Mouse (Mus musculus) liver, adult 2 months (tissue): ENCODE data around the gene Cyp4f15. TPM values are rescaled to one million over a fixed set of nuclear protein-coding genes. Genes with fewer than 3 reads are reported as not detected.
"Not testable (repeated sequence)": the region's sequence is repeated elsewhere in the genome, so short reads cannot be mapped to it uniquely, and the experiment has no call there.

Source experiments
- DNase-seq: peaks from one replicate; pipeline ENCODE4 v3.0.0-alpha.2; 2011; ENCODE audit warnings: low read depth, low spot score; ENCODE audit errors: extremely low read depth
- H3K27ac ChIP-seq: fragments of 200-500 bp; replicated peaks from 2 replicates; pipeline ENCODE4 v1.5.1; 2012; ENCODE audit warnings: low read depth, mild to moderate bottlenecking, control low read depth, inconsistent platforms, low read length; ENCODE audit not compliant: insufficient read depth
- H3K27me3 ChIP-seq: fragments of 200-500 bp; 2 replicates; pipeline ENCODE4 v1.6.1; 2012; ENCODE audit warnings: mild to moderate bottlenecking, moderate library complexity, low read length, inconsistent platforms; ENCODE audit not compliant: control insufficient read depth, insufficient read depth
- H3K36me3 ChIP-seq: fragments of 200-500 bp; 2 replicates; pipeline ENCODE4 v1.6.1; 2012; ENCODE audit warnings: low read length, inconsistent platforms; ENCODE audit not compliant: control insufficient read depth, insufficient read depth
- H3K4me1 ChIP-seq: fragments of 200-500 bp; 2 replicates; pipeline ENCODE4 v1.6.1; 2011; ENCODE audit warnings: low read length; ENCODE audit not compliant: control insufficient read depth, insufficient read depth
- H3K4me3 ChIP-seq: fragments of 200-500 bp; 2 replicates; pipeline ENCODE4 v1.5.1; 2011; ENCODE audit warnings: low read depth, mild to moderate bottlenecking, control low read depth, low read length, moderate library complexity; ENCODE audit not compliant: insufficient read depth
- H3K79me2 ChIP-seq: fragments of 200-500 bp; 2 replicates; pipeline ENCODE4 v1.6.1; 2012; ENCODE audit warnings: inconsistent platforms, mild to moderate bottlenecking, low read length, moderate library complexity; ENCODE audit not compliant: control insufficient read depth, insufficient read depth
- H3K9ac ChIP-seq: fragments of 200-500 bp; 2 replicates; pipeline ENCODE4 v1.6.1; 2012; ENCODE audit warnings: low read depth, mild to moderate bottlenecking, control low read depth, inconsistent platforms, low read length
- CTCF ChIP-seq: fragments of 200-500 bp; IDR thresholded peaks from 2 replicates; pipeline ENCODE4 v1.5.1; 2011; ENCODE audit warnings: low read depth, low read length, control low read depth
- POLR2A ChIP-seq: fragments of 200-500 bp; IDR thresholded peaks from 2 replicates; pipeline ENCODE4 v1.6.1; 2011; ENCODE audit warnings: low read length, control low read depth; ENCODE audit not compliant: insufficient read depth; ENCODE audit errors: extremely low read depth
- WGBS: fragments of 180-500 bp; shearing (Covaris S2); methylation state at CpG from one replicate; pipeline ENCODE4 v1.1.7; 2018; 5-methylcytosine and 5-hydroxymethylcytosine counted together
- polyA plus RNA-seq: library from polyadenylated mRNA; depleted of rRNA; stranded (reverse); fragments of >200 nt; gene quantifications from 2 replicates; pipeline ENCODE4 v1.2.3, GENCODE M21; 2012
- total RNA-seq: library from RNA; depleted of rRNA; stranded (reverse); fragments of >200 nt; gene quantifications from 2 replicates; pipeline ENCODE4 v1.2.3, GENCODE M21; 2014

Cyp4f15 gene
- total and polyA plus RNA-seq, 2 experiments = 161 to 202 TPM

- WGBS = 29% methylated on average over 1 of the region's 1 CpGs
- no peak overlapping the region for H3K4me3 ChIP-seq
- peaks cover 14% of the 10 kb centered on the region; the same call in 1 of the 2 replicates for H3K4me1 ChIP-seq
- peaks cover 41% of the 10 kb centered on the region for H3K36me3 ChIP-seq
- no peak overlapping the region for H3K9ac ChIP-seq
- DNase-seq = peak; percentile 99
- no peaks in the 10 kb centered on the region for H3K27me3 ChIP-seq
- H3K79me2 ChIP-seq = 0 out of 2 replicates have a peak, but pooled peaks cover 4% of the 10 kb centered on the region
- H3K27ac ChIP-seq = peak overlapping the region; percentile 64
- TF ChIP-seq CTCF (no peak), POLR2A (no peak)
Measured at GRCm38 (mm10) chr17:32690959-32691358, 5.5 kb downstream of the Cyp4f15 start.

- H3K27ac ChIP-seq = no peak overlapping the region
- no peaks in the 10 kb centered on the region for H3K27me3 ChIP-seq
- peak; percentile 72 for DNase-seq
- H3K79me2 ChIP-seq = no peaks in the 10 kb centered on the region
- H3K4me1 ChIP-seq = peaks cover 4% of the 10 kb centered on the region
- H3K9ac ChIP-seq = no peak overlapping the region
- H3K4me3 ChIP-seq = no peak overlapping the region
- H3K36me3 ChIP-seq = peaks cover 74% of the 10 kb centered on the region
- WGBS = 67% methylated on average over 22 of the region's 22 CpGs
- TF ChIP-seq POLR2A (no peak), CTCF (peak; percentile 65)
Measured at GRCm38 (mm10) chr17:32702826-32703225, 17.4 kb downstream of the Cyp4f15 start.

GRCm38 (mm10) chr17:32710541-32710940 is 25.1 kb downstream of the Cyp4f15 start:
- not testable (repeated sequence) for H3K27ac ChIP-seq, H3K4me1 ChIP-seq, H3K9ac ChIP-seq, H3K27me3 ChIP-seq, H3K4me3 ChIP-seq, DNase-seq, H3K79me2 ChIP-seq
- H3K36me3 ChIP-seq = peaks cover 28% of the 10 kb centered on the region

- DNase-seq = not testable (repeated sequence)
- WGBS = 78% methylated on average over 1 of the region's 1 CpGs
Measured at GRCm38 (mm10) chr17:32722151-32722550, 36.7 kb downstream of the Cyp4f15 start.

GRCm38 (mm10) chr17:32722771-32723170 is 37.3 kb downstream of the Cyp4f15 start:
- DNase-seq = no peak
- no peaks in the 10 kb centered on the region for H3K36me3 ChIP-seq
- no peaks in the 10 kb centered on the region for H3K4me1 ChIP-seq
- no peaks in the 10 kb centered on the region for H3K79me2 ChIP-seq
- no peak overlapping the region for H3K4me3 ChIP-seq
- no peaks in the 10 kb centered on the region for H3K27me3 ChIP-seq
- TF ChIP-seq POLR2A = no peak
- no peak for TF ChIP-seq CTCF
- no peak overlapping the region for H3K27ac ChIP-seq
- 85% methylated on average over 7 of the region's 7 CpGs for WGBS
- H3K9ac ChIP-seq = no peak overlapping the region

More at GRCm38 (mm10) chr17:32722151-32722550, 36.7 kb downstream of the Cyp4f15 start:
- H3K4me3 ChIP-seq, H3K9ac ChIP-seq, H3K36me3 ChIP-seq, H3K27me3 ChIP-seq, H3K27ac ChIP-seq, H3K79me2 ChIP-seq, H3K4me1 ChIP-seq: not testable (repeated sequence)

GRCm38 (mm10) chr17:32726360-32726759 is 40.9 kb downstream of the Cyp4f15 start:
- not testable (repeated sequence) for H3K4me3 ChIP-seq

GRCm38 (mm10) chr17:32729029-32729428 is 43.6 kb downstream of the Cyp4f15 start:
- no peaks in the 10 kb centered on the region for H3K79me2 ChIP-seq
- no peak overlapping the region for H3K4me3 ChIP-seq
- no peaks in the 10 kb centered on the region for H3K4me1 ChIP-seq
- peak; percentile 40 for DNase-seq
- WGBS = 70% methylated on average over 3 of the region's 3 CpGs
- H3K9ac ChIP-seq = no peak overlapping the region
- no peak overlapping the region for H3K27ac ChIP-seq
- TF ChIP-seq POLR2A = no peak
- 0 out of 2 replicates have a peak, but pooled peaks have one; percentile 29 for TF ChIP-seq CTCF
- H3K36me3 ChIP-seq = no peaks in the 10 kb centered on the region
- no peaks in the 10 kb centered on the region for H3K27me3 ChIP-seq

More at GRCm38 (mm10) chr17:32726360-32726759, 40.9 kb downstream of the Cyp4f15 start:
- H3K9ac ChIP-seq, DNase-seq, H3K4me1 ChIP-seq, H3K79me2 ChIP-seq, H3K27me3 ChIP-seq, H3K36me3 ChIP-seq, H3K27ac ChIP-seq: not testable (repeated sequence)
